In the genomic region with DNA sequence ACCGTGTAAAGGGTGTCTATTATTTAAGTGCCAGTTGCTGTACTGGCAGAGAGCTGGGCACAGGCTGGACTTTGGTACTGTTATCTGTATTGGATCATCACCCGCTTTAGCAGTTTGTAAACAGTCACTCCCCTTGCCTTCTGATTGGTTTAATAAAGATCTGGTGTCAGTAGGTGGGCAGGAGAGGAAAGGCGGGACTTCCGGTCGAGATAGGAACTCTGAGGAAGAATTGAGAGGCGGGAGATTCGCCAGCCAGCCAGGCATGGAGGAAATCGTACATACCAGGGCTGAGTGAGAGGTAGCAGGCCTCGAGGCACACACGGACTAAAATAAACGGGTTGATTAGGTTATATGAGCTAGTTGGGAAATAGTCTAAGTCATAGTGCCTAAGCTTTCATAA, we compare ENCODE assay signal across 8 mouse cellular contexts. TPM values are rescaled to one million over a fixed set of nuclear protein-coding genes. Genes with fewer than 3 reads are reported as not detected.
A peak's percentile ranks its signal among the peaks of the same experiment; 100 is the strongest.
DNase-seq lines count a peak whose midpoint lies in the region; ATAC-seq and TF ChIP-seq lines count a peak whose summit lies in the region.

No protein-coding gene starts in this region.

- no peaks in the 10 kb centered on the region for H3K79me2 ChIP-seq in myocyte (ENCODE audit: control insufficient read depth, insufficient read depth)

- no peak overlapping the region for H3ac ChIP-seq in myocyte (ENCODE audit: control insufficient read depth, insufficient read length)

- H3K27ac ChIP-seq in kidney, embryonic 14.5 days (ENCODE audit: low read depth, low read length), result no peak overlapping the region
- H3K27ac ChIP-seq in heart, embryonic 10.5 days, result no peak overlapping the region
- H3K27ac ChIP-seq in forebrain, embryonic 16.5 days (ENCODE audit: low read length), result no peak overlapping the region

- no peak overlapping the region for H3K4me3 ChIP-seq in kidney, embryonic 14.5 days (ENCODE audit: low read length)
- H3K4me3 ChIP-seq in heart, embryonic 10.5 days, result peak overlapping the region; percentile 18; the same call in 1 of the 2 replicates
- H3K4me3 ChIP-seq in myocyte, result no peak overlapping the region
- no peak overlapping the region for H3K4me3 ChIP-seq in forebrain, embryonic 16.5 days (replicated peaks; ENCODE audit: low read length)

- H3K36me3 ChIP-seq in kidney, embryonic 14.5 days (ENCODE audit: control insufficient read depth, insufficient read depth, low read length), result no peaks in the 10 kb centered on the region
- no peaks in the 10 kb centered on the region for H3K36me3 ChIP-seq in heart, embryonic 10.5 days
- H3K36me3 ChIP-seq in myocyte (ENCODE audit: control insufficient read depth, insufficient read depth), result no peaks in the 10 kb centered on the region
- no peaks in the 10 kb centered on the region for H3K36me3 ChIP-seq in forebrain, embryonic 16.5 days (ENCODE audit: control insufficient read depth, insufficient read depth)

- peak; percentile 40 for TF ChIP-seq POLR2A in myocyte (IDR thresholded peaks at IDR 0.05; ENCODE audit: insufficient read length, low read depth)

- no peaks in the 10 kb centered on the region for H3K9me3 ChIP-seq in kidney, embryonic 14.5 days (ENCODE audit: control insufficient read depth, low read length)
- no peaks in the 10 kb centered on the region for H3K9me3 ChIP-seq in heart, embryonic 10.5 days
- H3K9me3 ChIP-seq in forebrain, embryonic 16.5 days (ENCODE audit: control insufficient read depth, low read length), result 0 out of 2 replicates have a peak, but pooled peaks cover 4% of the 10 kb centered on the region

- 40% methylated on average over 11 of the region's 11 CpGs for WGBS in kidney, embryonic 14.5 days
- 32% methylated on average over 11 of the region's 11 CpGs for WGBS in heart, embryonic 10.5 days
- WGBS in forebrain, embryonic 16.5 days, result 50% methylated on average over 11 of the region's 11 CpGs

- ATAC-seq in kidney, embryonic 14.5 days (ENCODE audit: low FRiP score, low TSS enrichment), result no peak
- ATAC-seq in forebrain, embryonic 16.5 days, result no peak

- no peak overlapping the region for H3K4me2 ChIP-seq in kidney, embryonic 14.5 days (replicated peaks; ENCODE audit: low read depth, low read length)
- peak overlapping the region; percentile 75 for H3K4me2 ChIP-seq in myocyte (ENCODE audit: low read depth)
- no peak overlapping the region for H3K4me2 ChIP-seq in forebrain, embryonic 16.5 days (ENCODE audit: low read length)

- H3K27me3 ChIP-seq in kidney, embryonic 14.5 days (ENCODE audit: control insufficient read depth, insufficient read depth, low read length), result no peaks in the 10 kb centered on the region
- no peaks in the 10 kb centered on the region for H3K27me3 ChIP-seq in heart, embryonic 10.5 days (ENCODE audit: insufficient read depth, poor library complexity, severe bottlenecking)
- peaks cover 13% of the 10 kb centered on the region for H3K27me3 ChIP-seq in myocyte (ENCODE audit: control insufficient read depth, insufficient read depth, insufficient read length)
- H3K27me3 ChIP-seq in forebrain, embryonic 16.5 days (replicated peaks; ENCODE audit: control insufficient read depth, insufficient read depth, low read length), result 0 out of 2 replicates have a peak, but pooled peaks cover 4% of the 10 kb centered on the region

- peak; percentile 79 for DNase-seq in kidney, adult 11 months
- DNase-seq in T-cell, adult 2 months (ENCODE audit: low spot score), result peak; percentile 49
- DNase-seq in heart, embryonic 10.5 days (ENCODE audit: low spot score), result peak; percentile 82
- peak; percentile 84 to 90 for DNase-seq in kidney, postnatal 25 days
- DNase-seq in right cerebral cortex, postnatal 36 days (ENCODE audit: low spot score in 2 of 2), result no peak

- no peak overlapping the region for H3K9ac ChIP-seq in kidney, embryonic 14.5 days (ENCODE audit: low read depth, low read length)
- no peak overlapping the region for H3K9ac ChIP-seq in forebrain, embryonic 16.5 days (replicated peaks; ENCODE audit: low read depth, low read length)

- H3K4me1 ChIP-seq in kidney, embryonic 14.5 days (ENCODE audit: control insufficient read depth, insufficient read depth, low read length), result no peaks in the 10 kb centered on the region
- H3K4me1 ChIP-seq in heart, embryonic 10.5 days, result no peaks in the 10 kb centered on the region
- no peaks in the 10 kb centered on the region for H3K4me1 ChIP-seq in forebrain, embryonic 16.5 days (replicated peaks; ENCODE audit: control insufficient read depth, insufficient read depth, low read length)

TF ChIP-seq in myocyte, 11 proteins besides CTCF, POLR2A, EP300 and RAD21:
- TF ChIP-seq SRF (IDR thresholded peaks at IDR 0.05; ENCODE audit: control insufficient read depth, insufficient read length, low read depth) (no peak), POLR2AphosphoS2 (IDR thresholded peaks at IDR 0.05; ENCODE audit: insufficient read length, low read depth) (peak; percentile 32)

RNA-seq across cellular contexts. Expression of a gene that starts 7.7 kb away (rescaled TPM):
- polyA plus RNA-seq in kidney, embryonic 14.5 days (2014; fragmentation: Nextera tagmentation; extraction: Ambion mirVana), result 675 and 744 TPM in 2 replicates
- polyA plus RNA-seq in heart, embryonic 10.5 days (2016; fragmentation: Nextera tagmentation; extraction: Ambion mirVana), result 528 and 716 TPM in 2 replicates
- polyA plus RNA-seq in myocyte (2012; fragmentation: generic; extraction: Trizol), result 246 TPM
- 635 and 668 TPM in 2 replicates for polyA plus RNA-seq in forebrain, embryonic 16.5 days (2015; fragmentation: Nextera tagmentation; extraction: Ambion mirVana)

RNA-seq across cellular contexts. Expression of a gene that starts 16.1 kb away (rescaled TPM):
- not detected in 2 replicates for polyA plus RNA-seq in kidney, embryonic 14.5 days (2014; fragmentation: Nextera tagmentation; extraction: Ambion mirVana)
- not detected in 2 replicates for polyA plus RNA-seq in heart, embryonic 10.5 days (2016; fragmentation: Nextera tagmentation; extraction: Ambion mirVana)
- polyA plus RNA-seq in myocyte (2012; fragmentation: generic; extraction: Trizol), result not detected
- not detected in 2 replicates for polyA plus RNA-seq in forebrain, embryonic 16.5 days (2015; fragmentation: Nextera tagmentation; extraction: Ambion mirVana)

RNA-seq across cellular contexts. Expression of a gene that starts 26.0 kb away (rescaled TPM):
- 0.76 and 1.9 TPM in 2 replicates for polyA plus RNA-seq in kidney, embryonic 14.5 days (2014; fragmentation: Nextera tagmentation; extraction: Ambion mirVana)
- polyA plus RNA-seq in heart, embryonic 10.5 days (2016; fragmentation: Nextera tagmentation; extraction: Ambion mirVana), result 0.54 and 1.3 TPM in 2 replicates
- 0.01 TPM for polyA plus RNA-seq in myocyte (2012; fragmentation: generic; extraction: Trizol)
- 7.9 and 22.5 TPM in 2 replicates for polyA plus RNA-seq in forebrain, embryonic 16.5 days (2015; fragmentation: Nextera tagmentation; extraction: Ambion mirVana)

RNA-seq across cellular contexts. Expression of a gene that starts 26.3 kb away (rescaled TPM):
- not detected in 2 replicates for polyA plus RNA-seq in kidney, embryonic 14.5 days (2014; fragmentation: Nextera tagmentation; extraction: Ambion mirVana)
- polyA plus RNA-seq in heart, embryonic 10.5 days (2016; fragmentation: Nextera tagmentation; extraction: Ambion mirVana), result not detected in 2 replicates
- not detected for polyA plus RNA-seq in myocyte (2012; fragmentation: generic; extraction: Trizol)
- polyA plus RNA-seq in forebrain, embryonic 16.5 days (2015; fragmentation: Nextera tagmentation; extraction: Ambion mirVana), result not detected in 2 replicates

RNA-seq across cellular contexts. Expression of a gene that starts 36.3 kb away (rescaled TPM):
- polyA plus RNA-seq in kidney, embryonic 14.5 days (2014; fragmentation: Nextera tagmentation; extraction: Ambion mirVana), result not detected in 2 replicates
- polyA plus RNA-seq in heart, embryonic 10.5 days (2016; fragmentation: Nextera tagmentation; extraction: Ambion mirVana), result not detected in 2 replicates
- polyA plus RNA-seq in myocyte (2012; fragmentation: generic; extraction: Trizol), result not detected
- not detected in 2 replicates for polyA plus RNA-seq in forebrain, embryonic 16.5 days (2015; fragmentation: Nextera tagmentation; extraction: Ambion mirVana)

Comparison
In these comparisons a context has a peak if more than half of its experiments do, and no peak if none do; other contexts are left out.
1. DNase-seq: peak in kidney, adult 11 months (single experiment), T-cell, adult 2 months (single experiment), heart, embryonic 10.5 days (single experiment) and kidney, postnatal 25 days (2 of 2); none in right cerebral cortex, postnatal 36 days (0 of 2).